Mouse (Mus musculus): ENCODE results near the gene Tbl1xr1. TPM values are rescaled to one million over a fixed set of nuclear protein-coding genes. Genes with fewer than 3 reads are reported as not detected.

Tbl1xr1 gene
- polyA plus RNA-seq, 1 experiment from 2014 or later, result 35.8 TPM

DNA sequence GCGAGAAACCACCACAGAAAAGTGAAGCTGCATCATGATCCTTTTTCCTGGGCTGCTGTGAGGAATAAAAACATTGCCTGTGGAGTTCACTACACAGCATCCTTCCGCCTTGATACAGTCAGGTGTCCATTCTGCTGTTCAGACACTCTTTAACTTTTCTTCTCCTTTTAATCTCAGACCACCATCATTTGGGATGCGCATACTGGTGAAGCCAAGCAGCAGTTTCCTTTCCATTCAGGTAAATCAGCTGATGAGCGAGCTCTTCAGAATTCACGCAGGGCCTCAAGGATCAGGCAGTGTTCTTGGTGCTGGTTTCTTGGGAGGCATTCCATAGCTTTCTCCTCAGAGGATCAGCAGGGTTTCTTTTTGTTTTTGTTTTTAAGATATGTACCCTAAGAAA, 116.5 kb downstream of the Tbl1xr1 start:
- WGBS, result 94% methylated on average over 5 of the region's 5 CpGs
- 0 out of 2 replicates have a peak, but pooled peaks cover 6% of the 10 kb centered on the region for H3K36me3 ChIP-seq (ENCODE audit: control insufficient read depth, insufficient read depth, low read length)
- H3K4me2 ChIP-seq (replicated peaks; ENCODE audit: low read depth, low read length), result no peak overlapping the region
- no peak overlapping the region for H3K9ac ChIP-seq (ENCODE audit: low read depth, low read length)
- H3K9me3 ChIP-seq (ENCODE audit: control insufficient read depth, low read length), result no peaks in the 10 kb centered on the region
- DNase-seq (ENCODE audit: low spot score) (no peak), ATAC-seq (ENCODE audit: low FRiP score) (no peak)
- no peaks in the 10 kb centered on the region for H3K27me3 ChIP-seq (ENCODE audit: control insufficient read depth, insufficient read depth, low read length)
- H3K27ac ChIP-seq (ENCODE audit: low read depth, low read length), result no peak overlapping the region
- H3K4me3 ChIP-seq (ENCODE audit: low read depth, low read length), result no peak overlapping the region
- no peaks in the 10 kb centered on the region for H3K4me1 ChIP-seq (replicated peaks; ENCODE audit: control insufficient read depth, insufficient read depth, low read length)

DNA sequence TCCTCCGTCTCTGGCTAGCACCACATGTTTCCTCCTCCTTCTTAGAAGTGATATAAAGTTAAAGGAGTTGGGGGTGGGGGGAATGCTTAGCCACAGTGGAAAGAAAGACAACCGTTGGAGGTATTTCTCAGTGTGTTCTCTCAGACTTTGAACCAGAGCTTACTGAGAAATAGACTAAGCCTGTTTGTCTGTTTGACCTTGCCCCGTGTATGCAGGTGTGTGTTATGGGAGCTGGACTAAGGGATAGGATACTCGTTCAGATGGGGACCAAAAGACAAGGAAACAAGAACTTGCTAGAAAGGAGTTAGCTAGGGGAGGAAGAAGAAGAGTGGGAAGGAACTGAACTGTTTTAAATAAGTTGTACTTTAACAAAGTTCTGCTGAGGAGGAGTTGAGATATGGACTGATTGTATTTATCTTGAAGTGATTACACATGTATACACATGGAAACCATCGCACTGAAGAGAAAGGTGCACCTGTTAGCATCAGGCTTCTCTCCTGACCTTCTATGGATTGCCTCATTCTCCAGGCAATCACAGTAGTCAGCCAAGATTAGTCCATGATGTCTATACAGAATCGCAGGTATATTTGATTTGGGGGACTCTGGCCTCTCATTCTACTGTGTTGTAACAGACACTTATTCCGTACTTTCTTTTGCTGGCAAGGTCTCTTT, 117.9 kb downstream of the Tbl1xr1 start:
- H3K4me2 ChIP-seq (replicated peaks; ENCODE audit: low read depth, low read length), result no peak overlapping the region
- no peaks in the 10 kb centered on the region for H3K27me3 ChIP-seq (ENCODE audit: control insufficient read depth, insufficient read depth, low read length)
- H3K4me1 ChIP-seq (replicated peaks; ENCODE audit: control insufficient read depth, insufficient read depth, low read length), result no peaks in the 10 kb centered on the region
- no peak overlapping the region for H3K4me3 ChIP-seq (ENCODE audit: low read depth, low read length)
- no peaks in the 10 kb centered on the region for H3K9me3 ChIP-seq (ENCODE audit: control insufficient read depth, low read length)
- H3K36me3 ChIP-seq (ENCODE audit: control insufficient read depth, insufficient read depth, low read length), result 0 out of 2 replicates have a peak, but pooled peaks cover 6% of the 10 kb centered on the region
- DNase-seq (ENCODE audit: low spot score) (no peak), ATAC-seq (ENCODE audit: low FRiP score) (no peak)
- H3K27ac ChIP-seq (ENCODE audit: low read depth, low read length), result no peak overlapping the region
- H3K9ac ChIP-seq (ENCODE audit: low read depth, low read length), result no peak overlapping the region
- WGBS, result 90% methylated on average over 7 of the region's 7 CpGs

DNA sequence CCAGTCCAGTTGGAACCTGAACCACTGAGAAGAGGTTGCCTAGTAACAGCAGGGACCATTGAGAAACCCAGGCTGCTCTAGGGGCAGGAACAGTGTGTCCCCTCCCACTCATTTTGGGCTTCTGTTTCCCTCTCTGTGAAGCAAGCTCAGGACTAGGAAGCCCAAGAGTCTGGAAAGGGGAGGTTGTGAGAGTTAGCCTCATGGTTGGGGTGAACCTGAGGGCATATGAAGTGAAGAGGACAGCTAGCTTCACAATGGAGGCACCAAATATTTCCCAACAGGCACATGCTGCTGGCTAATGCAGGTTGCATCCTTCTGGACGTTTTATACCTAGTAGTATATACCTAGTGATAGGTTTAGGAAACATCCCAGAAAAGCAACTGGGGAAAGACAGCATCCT, 122.3 kb downstream of the Tbl1xr1 start:
- Histone ChIP-seq H3K9me3 (ENCODE audit: control insufficient read depth, low read length) (no peaks in the 10 kb centered on the region), H3K27ac (ENCODE audit: low read depth, low read length) (no peak overlapping the region), H3K27me3 (ENCODE audit: control insufficient read depth, insufficient read depth, low read length) (no peaks in the 10 kb centered on the region), H3K36me3 (ENCODE audit: control insufficient read depth, insufficient read depth, low read length) (0 out of 2 replicates have a peak, but pooled peaks cover 7% of the 10 kb centered on the region), H3K4me2 (replicated peaks; ENCODE audit: low read depth, low read length) (no peak overlapping the region), H3K4me1 (replicated peaks; ENCODE audit: control insufficient read depth, insufficient read depth, low read length) (no peaks in the 10 kb centered on the region), H3K9ac (ENCODE audit: low read depth, low read length) (no peak overlapping the region), H3K4me3 (ENCODE audit: low read depth, low read length) (no peak overlapping the region)
- WGBS, result 82% methylated on average over 1 of the region's 1 CpGs
- DNase-seq (ENCODE audit: low spot score) (no peak), ATAC-seq (ENCODE audit: low FRiP score) (no peak)

DNA sequence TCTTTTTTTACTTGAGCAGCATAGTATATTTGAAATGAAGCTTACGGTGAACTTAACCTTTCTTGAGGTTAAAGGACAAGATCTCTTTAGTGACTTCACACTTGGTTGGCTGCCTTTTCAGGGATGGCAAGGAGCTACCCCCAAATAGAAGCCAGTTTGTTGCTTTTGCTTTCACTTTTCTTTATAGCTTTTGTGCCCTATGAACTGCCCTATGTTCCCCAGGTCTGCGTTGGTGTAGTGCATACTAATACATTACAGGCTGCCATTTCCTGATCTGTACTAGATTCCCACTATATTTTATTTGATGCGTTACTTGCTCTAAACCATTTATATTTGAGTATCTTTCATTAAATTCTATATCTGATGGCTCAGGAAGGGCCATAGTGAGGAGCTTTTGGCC, 127.7 kb downstream of the Tbl1xr1 start:
- Histone ChIP-seq H3K4me3 (ENCODE audit: low read depth, low read length) (no peak overlapping the region), H3K9me3 (ENCODE audit: control insufficient read depth, low read length) (no peaks in the 10 kb centered on the region), H3K27ac (ENCODE audit: low read depth, low read length) (no peak overlapping the region), H3K36me3 (ENCODE audit: control insufficient read depth, insufficient read depth, low read length) (0 out of 2 replicates have a peak, but pooled peaks cover 4% of the 10 kb centered on the region), H3K4me2 (replicated peaks; ENCODE audit: low read depth, low read length) (no peak overlapping the region), H3K9ac (ENCODE audit: low read depth, low read length) (no peak overlapping the region), H3K27me3 (ENCODE audit: control insufficient read depth, insufficient read depth, low read length) (no peaks in the 10 kb centered on the region), H3K4me1 (replicated peaks; ENCODE audit: control insufficient read depth, insufficient read depth, low read length) (no peaks in the 10 kb centered on the region)
- DNase-seq (ENCODE audit: low spot score) (no peak), ATAC-seq (ENCODE audit: low FRiP score) (no peak)
- 95% methylated on average over 3 of the region's 3 CpGs for whole genome bisulfite sequencing

DNA sequence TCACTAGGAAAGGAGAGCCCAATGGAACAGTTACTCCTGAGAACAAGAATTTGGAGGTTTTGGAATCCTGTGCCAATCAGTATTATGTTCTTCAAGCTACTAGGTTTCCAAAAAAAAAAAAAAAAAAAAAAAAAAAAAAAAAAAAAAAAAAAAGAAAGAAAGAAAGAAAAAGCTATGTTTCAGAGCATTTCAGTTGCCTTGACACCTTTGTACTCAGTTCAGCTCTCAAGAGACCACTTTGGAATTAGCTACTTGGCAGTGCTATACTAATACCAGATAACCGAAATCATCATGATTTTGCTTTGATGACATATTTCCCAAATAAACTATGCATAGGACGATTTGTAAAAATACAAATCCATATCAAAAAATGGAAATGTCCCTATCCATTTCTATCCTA, 145.1 kb downstream of the Tbl1xr1 start:
- H3K27ac ChIP-seq (ENCODE audit: low read depth, low read length), result no peak overlapping the region
- no peaks in the 10 kb centered on the region for H3K27me3 ChIP-seq (ENCODE audit: control insufficient read depth, insufficient read depth, low read length)
- no peak for ATAC-seq (ENCODE audit: low FRiP score)
- no peaks in the 10 kb centered on the region for H3K36me3 ChIP-seq (ENCODE audit: control insufficient read depth, insufficient read depth, low read length)
- WGBS, result 93% methylated on average over 2 of the region's 2 CpGs
- no peak overlapping the region for H3K4me2 ChIP-seq (replicated peaks; ENCODE audit: low read depth, low read length)
- no peaks in the 10 kb centered on the region for H3K4me1 ChIP-seq (replicated peaks; ENCODE audit: control insufficient read depth, insufficient read depth, low read length)
- no peak for DNase-seq (ENCODE audit: low spot score)
- H3K9me3 ChIP-seq (ENCODE audit: control insufficient read depth, low read length), result no peaks in the 10 kb centered on the region
- no peak overlapping the region for H3K9ac ChIP-seq (ENCODE audit: low read depth, low read length)
- H3K4me3 ChIP-seq (ENCODE audit: low read depth, low read length), result no peak overlapping the region

DNA sequence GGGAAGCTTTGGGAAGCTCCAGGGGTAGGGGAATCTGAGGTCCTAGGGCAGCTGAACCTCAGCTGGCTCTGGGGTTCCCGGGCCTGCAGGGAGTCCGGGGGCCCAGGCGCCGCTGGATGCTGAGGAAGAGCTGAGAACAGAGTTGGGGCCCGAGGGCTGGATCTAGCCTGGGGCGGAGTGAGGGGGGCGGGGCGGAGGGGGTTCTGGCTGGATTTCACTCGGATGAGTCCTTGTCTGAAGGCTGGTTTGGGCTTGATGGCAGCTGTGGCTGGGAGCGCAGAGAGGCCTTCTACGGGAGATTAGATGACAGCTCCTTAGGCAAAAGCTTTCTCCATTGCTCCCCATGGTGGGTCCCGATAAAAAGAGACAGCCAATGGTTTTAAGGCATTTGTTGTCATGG, 145.9 kb downstream of the Tbl1xr1 start:
- ATAC-seq (ENCODE audit: low FRiP score), result peak; percentile 38; the same call in 1 of the 2 replicates
- Histone ChIP-seq H3K27me3 (ENCODE audit: control insufficient read depth, insufficient read depth, low read length) (no peaks in the 10 kb centered on the region), H3K36me3 (ENCODE audit: control insufficient read depth, insufficient read depth, low read length) (no peaks in the 10 kb centered on the region), H3K4me3 (ENCODE audit: low read depth, low read length) (no peak overlapping the region), H3K4me2 (replicated peaks; ENCODE audit: low read depth, low read length) (no peak overlapping the region), H3K9me3 (ENCODE audit: control insufficient read depth, low read length) (no peaks in the 10 kb centered on the region), H3K27ac (ENCODE audit: low read depth, low read length) (no peak overlapping the region), H3K4me1 (replicated peaks; ENCODE audit: control insufficient read depth, insufficient read depth, low read length) (no peaks in the 10 kb centered on the region), H3K9ac (ENCODE audit: low read depth, low read length) (no peak overlapping the region)
- WGBS, result 47% methylated on average over 12 of the region's 12 CpGs
- no peak for DNase-seq (ENCODE audit: low spot score)

DNA sequence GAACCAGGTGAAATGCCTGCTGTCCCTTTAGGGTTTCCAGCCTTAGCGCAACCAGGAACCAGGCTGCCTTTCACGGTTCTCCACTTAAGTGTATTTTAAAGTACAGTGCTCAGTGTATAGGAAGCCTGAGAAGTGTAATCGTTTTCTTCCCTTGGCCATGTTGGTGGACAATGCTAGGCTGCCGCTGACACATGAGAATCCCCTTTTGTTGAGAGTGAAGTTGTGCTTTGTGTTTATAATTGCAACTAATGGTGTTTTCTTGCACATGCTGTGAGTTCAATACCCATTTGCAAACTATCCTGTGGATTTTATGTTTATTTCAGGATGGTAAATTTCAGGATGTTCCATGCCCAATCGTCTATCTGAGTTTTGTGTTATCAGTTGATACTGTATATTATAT, 146.6 kb downstream of the Tbl1xr1 start:
- no peak for ATAC-seq (ENCODE audit: low FRiP score)
- Histone ChIP-seq H3K27ac (ENCODE audit: low read depth, low read length) (no peak overlapping the region), H3K27me3 (ENCODE audit: control insufficient read depth, insufficient read depth, low read length) (no peaks in the 10 kb centered on the region), H3K4me3 (ENCODE audit: low read depth, low read length) (no peak overlapping the region), H3K4me1 (replicated peaks; ENCODE audit: control insufficient read depth, insufficient read depth, low read length) (no peaks in the 10 kb centered on the region), H3K9me3 (ENCODE audit: control insufficient read depth, low read length) (no peaks in the 10 kb centered on the region), H3K9ac (ENCODE audit: low read depth, low read length) (no peak overlapping the region), H3K4me2 (replicated peaks; ENCODE audit: low read depth, low read length) (no peak overlapping the region), H3K36me3 (ENCODE audit: control insufficient read depth, insufficient read depth, low read length) (no peaks in the 10 kb centered on the region)
- 93% methylated on average over 5 of the region's 5 CpGs for WGBS
- DNase-seq (ENCODE audit: low spot score), result no peak

DNA sequence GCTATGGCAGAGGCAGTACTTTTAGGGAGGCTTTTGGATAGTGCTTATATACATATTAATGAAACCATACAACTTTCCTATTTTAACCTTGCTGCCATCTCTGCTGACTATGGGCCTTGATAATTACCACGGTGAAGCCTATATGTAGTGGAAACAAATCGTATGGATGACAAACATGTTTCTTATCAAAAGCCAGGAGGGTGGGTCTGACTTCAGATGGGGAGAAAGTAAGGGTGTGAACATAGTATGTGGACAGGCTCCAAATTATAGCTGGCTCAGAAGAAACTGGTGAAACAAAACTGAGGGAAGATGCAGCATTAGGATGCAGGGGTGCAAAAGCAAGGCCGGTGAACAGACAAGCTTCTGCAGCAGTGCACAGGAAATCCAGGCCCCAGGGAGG, 151.6 kb downstream of the Tbl1xr1 start:
- no peak overlapping the region for H3K27ac ChIP-seq (ENCODE audit: low read depth, low read length)
- ATAC-seq (ENCODE audit: low FRiP score), result no peak

DNA sequence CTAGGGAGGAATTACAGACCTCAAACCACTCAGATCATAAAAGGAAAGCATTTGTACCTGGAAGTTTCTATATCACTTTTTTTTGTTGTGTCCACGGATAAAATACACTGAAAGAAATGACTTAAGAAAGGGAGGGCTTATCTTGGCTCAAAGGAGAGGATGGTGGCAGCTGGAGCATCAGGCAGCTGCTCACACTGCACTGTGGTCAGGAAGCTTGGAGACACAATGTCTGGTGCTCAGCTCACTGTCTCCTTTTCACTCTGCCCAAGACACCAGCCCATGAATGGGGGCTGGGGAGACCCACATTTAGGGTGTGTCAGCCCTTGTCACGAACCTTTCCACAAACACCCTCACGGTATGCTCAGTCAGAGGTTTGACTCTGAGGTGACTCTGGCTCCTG, 154.2 kb downstream of the Tbl1xr1 start:
- no peaks in the 10 kb centered on the region for H3K4me1 ChIP-seq (replicated peaks; ENCODE audit: control insufficient read depth, insufficient read depth, low read length)
- no peak overlapping the region for H3K4me3 ChIP-seq (ENCODE audit: low read depth, low read length)
- H3K36me3 ChIP-seq (ENCODE audit: control insufficient read depth, insufficient read depth, low read length), result no peaks in the 10 kb centered on the region
- no peak overlapping the region for H3K9ac ChIP-seq (ENCODE audit: low read depth, low read length)
- H3K27me3 ChIP-seq (ENCODE audit: control insufficient read depth, insufficient read depth, low read length), result no peaks in the 10 kb centered on the region
- H3K27ac ChIP-seq (ENCODE audit: low read depth, low read length), result no peak overlapping the region
- ATAC-seq (ENCODE audit: low FRiP score) (no peak), DNase-seq (ENCODE audit: low spot score) (no peak)
- no peaks in the 10 kb centered on the region for H3K9me3 ChIP-seq (ENCODE audit: control insufficient read depth, low read length)
- no peak overlapping the region for H3K4me2 ChIP-seq (replicated peaks; ENCODE audit: low read depth, low read length)
- 68% methylated on average over 3 of the region's 3 CpGs for WGBS

More for the DNA sequence above, 151.6 kb downstream of the Tbl1xr1 start:
- DNase-seq (ENCODE audit: low spot score), result no peak
- Histone ChIP-seq H3K9ac (ENCODE audit: low read depth, low read length) (no peak overlapping the region), H3K4me2 (replicated peaks; ENCODE audit: low read depth, low read length) (no peak overlapping the region), H3K9me3 (ENCODE audit: control insufficient read depth, low read length) (no peaks in the 10 kb centered on the region), H3K36me3 (ENCODE audit: control insufficient read depth, insufficient read depth, low read length) (no peaks in the 10 kb centered on the region), H3K4me1 (replicated peaks; ENCODE audit: control insufficient read depth, insufficient read depth, low read length) (no peaks in the 10 kb centered on the region), H3K4me3 (ENCODE audit: low read depth, low read length) (no peak overlapping the region), H3K27me3 (ENCODE audit: control insufficient read depth, insufficient read depth, low read length) (no peaks in the 10 kb centered on the region)
- WGBS, result 90% methylated on average over 3 of the region's 3 CpGs
